Mouse (Mus musculus) erythroblast, embryonic 14.5 days (primary cell): ENCODE measurements around the gene Epb41l4b. TPM values are rescaled to one million over a fixed set of nuclear protein-coding genes. Genes with fewer than 3 reads are reported as not detected.

ENCODE experiments used
- H3K27me3 ChIP-seq: 2 replicates; pipeline ENCODE4 v1.6.1; 2012; ENCODE audit warnings: inconsistent platforms; ENCODE audit not compliant: control insufficient read depth
- H3K36me3 ChIP-seq: 2 replicates; pipeline ENCODE4 v1.6.1; 2012; ENCODE audit warnings: mild to moderate bottlenecking, inconsistent platforms; ENCODE audit not compliant: control insufficient read depth
- H3K4me1 ChIP-seq: 2 replicates; pipeline ENCODE4 v1.6.1; 2012; ENCODE audit warnings: inconsistent platforms; ENCODE audit not compliant: control insufficient read depth
- H3K4me3 ChIP-seq: replicated peaks from 2 replicates; pipeline ENCODE3; 2012; ENCODE audit warnings: moderate library complexity, mild to moderate bottlenecking, inconsistent platforms
- H3K9me3 ChIP-seq: 2 replicates; pipeline ENCODE4 v1.6.1; 2012; ENCODE audit warnings: low read length, inconsistent platforms, mixed read lengths; ENCODE audit not compliant: control insufficient read depth
- GATA1 ChIP-seq: IDR thresholded peaks from 2 replicates; pipeline ENCODE4 v1.6.1; 2012; ENCODE audit warnings: low read length, inconsistent platforms, mixed read lengths
- TAL1 ChIP-seq: IDR thresholded peaks from 3 replicates; pipeline ENCODE4 v1.6.1; 2012; ENCODE audit warnings: low read length, inconsistent platforms, mixed read lengths
- polyA plus RNA-seq: library from polyadenylated mRNA; stranded (reverse); fragments of >175 nt; gene quantifications from 2 replicates; pipeline ENCODE4 v1.2.3, GENCODE M21; 2012

Gene Epb41l4b
- polyA plus RNA-seq, 1 experiment, result 0.02 TPM

DNA sequence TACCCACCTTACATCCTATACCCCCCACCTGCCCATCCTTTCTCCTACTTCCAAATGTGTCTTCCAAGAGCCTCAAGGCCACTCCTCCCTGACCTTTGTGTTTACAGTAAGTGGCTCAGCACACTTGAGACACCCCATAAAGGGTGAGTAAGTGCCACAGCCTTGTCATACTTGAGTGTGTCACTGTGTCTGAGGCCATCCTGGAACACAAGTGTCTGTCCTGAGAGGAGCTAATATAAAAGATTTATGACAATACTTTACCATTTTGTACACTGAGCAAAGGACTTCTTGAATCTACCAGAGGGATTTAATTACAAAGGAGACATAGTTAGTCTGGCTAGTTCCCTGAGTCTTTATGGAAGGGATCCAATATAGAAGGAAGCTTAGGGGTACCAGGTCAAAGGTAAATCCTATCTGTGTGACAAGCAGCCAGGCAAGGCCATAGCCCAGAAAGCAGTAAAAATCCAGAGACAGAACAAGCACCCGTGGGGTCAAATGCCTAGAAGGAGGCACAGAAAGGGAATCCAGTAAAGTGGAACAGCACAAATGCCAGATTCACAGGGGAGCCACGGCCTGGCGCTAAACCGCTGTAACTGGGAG is 2.9 kb downstream of the Epb41l4b start:
- no peak for TF ChIP-seq TAL1
- no peak for TF ChIP-seq GATA1
- peaks cover 91% of the 10 kb centered on the region for H3K27me3 ChIP-seq
- no peaks in the 10 kb centered on the region for H3K36me3 ChIP-seq
- H3K4me1 ChIP-seq, result peaks cover 24% of the 10 kb centered on the region
- no peak overlapping the region for H3K4me3 ChIP-seq
- H3K9me3 ChIP-seq, result peaks cover 11% of the 10 kb centered on the region; the same call in 1 of the 2 replicates

DNA sequence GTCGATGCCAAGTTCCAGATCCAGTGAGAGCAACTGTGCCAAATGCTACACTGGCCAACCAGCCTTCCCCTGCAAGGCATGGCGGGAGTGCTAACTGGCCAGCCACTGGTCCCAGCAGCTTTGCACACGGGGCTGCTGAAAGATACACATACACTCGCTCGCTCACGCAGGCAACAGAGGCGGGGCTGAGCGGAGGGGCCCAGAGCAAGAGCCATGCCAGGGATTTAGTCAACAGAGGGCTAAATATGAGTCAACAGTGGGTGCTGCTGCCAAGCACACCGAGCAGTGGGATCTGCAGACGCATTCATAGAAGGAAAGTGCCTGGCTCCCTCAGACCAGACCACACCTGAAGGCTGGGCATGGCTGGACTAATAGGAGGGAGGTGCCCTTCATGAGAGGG is 3.8 kb downstream of the Epb41l4b start:
- H3K27me3 ChIP-seq, result peaks cover 88% of the 10 kb centered on the region
- peaks cover 11% of the 10 kb centered on the region; the same call in 1 of the 2 replicates for H3K9me3 ChIP-seq

DNA sequence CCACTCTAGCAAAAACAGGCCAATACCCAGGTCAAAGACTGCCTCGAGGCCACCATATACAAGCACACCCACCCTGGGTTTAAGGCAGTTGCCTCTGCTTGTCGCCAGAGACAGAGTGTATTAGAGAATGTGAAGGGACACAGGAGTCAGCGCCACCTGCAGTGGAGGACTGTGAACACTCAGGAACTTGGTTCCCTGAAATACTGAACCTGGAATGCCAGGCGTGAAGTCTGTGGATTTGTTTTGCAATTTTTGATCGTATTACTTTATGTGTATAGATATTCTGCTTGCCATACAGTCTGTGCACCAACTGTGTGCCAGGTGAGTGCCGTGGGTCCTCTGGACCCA is 5.2 kb downstream of the Epb41l4b start:
- no peak overlapping the region for H3K4me3 ChIP-seq
- no peak for TF ChIP-seq TAL1
- TF ChIP-seq GATA1, result no peak
- H3K27me3 ChIP-seq, result peaks cover 74% of the 10 kb centered on the region
- H3K4me1 ChIP-seq, result peaks cover 17% of the 10 kb centered on the region
- H3K9me3 ChIP-seq, result peaks cover 11% of the 10 kb centered on the region; the same call in 1 of the 2 replicates
- no peaks in the 10 kb centered on the region for H3K36me3 ChIP-seq

More for the DNA sequence above, 3.8 kb downstream of the Epb41l4b start:
- TF ChIP-seq TAL1 (no peak), GATA1 (no peak)
- Histone ChIP-seq H3K36me3 (no peaks in the 10 kb centered on the region), H3K4me3 (no peak overlapping the region), H3K4me1 (peaks cover 24% of the 10 kb centered on the region)

DNA sequence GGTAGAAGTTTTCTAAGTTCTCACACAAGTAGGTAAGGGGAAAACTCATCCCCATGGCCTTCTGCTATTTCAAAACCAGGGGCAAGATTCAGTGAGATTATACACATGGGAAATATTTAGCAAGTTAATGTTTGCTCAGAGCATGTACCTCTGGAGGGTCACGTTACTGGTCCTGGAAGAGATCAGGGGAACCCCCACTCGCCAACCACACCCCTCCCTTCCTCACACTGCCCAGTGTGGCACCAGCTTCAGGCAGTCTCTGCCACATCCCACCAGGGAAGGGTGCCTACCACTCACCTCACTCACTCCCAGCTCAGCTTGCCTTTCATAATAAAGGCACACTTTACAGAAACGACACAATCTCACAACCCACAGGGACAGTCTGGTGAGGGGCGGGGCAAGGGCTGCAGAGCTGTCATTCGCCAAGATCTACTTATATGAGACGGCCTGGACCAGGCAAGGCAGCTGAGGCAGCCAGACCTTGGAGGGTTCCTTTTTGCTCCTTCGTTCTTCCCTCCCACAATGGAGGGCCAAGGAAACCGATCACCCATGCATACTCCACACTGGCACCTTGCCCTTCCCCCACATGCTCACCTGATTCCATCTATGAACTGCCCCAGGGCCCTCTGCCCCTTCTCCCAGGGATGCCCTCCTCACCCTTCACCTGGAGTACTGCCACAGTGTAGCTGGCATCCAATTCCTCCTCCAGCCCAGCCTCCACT is 5.7 kb downstream of the Epb41l4b start:
- TF ChIP-seq GATA1 (no peak), TAL1 (no peak)
- no peak overlapping the region for H3K4me3 ChIP-seq

DNA sequence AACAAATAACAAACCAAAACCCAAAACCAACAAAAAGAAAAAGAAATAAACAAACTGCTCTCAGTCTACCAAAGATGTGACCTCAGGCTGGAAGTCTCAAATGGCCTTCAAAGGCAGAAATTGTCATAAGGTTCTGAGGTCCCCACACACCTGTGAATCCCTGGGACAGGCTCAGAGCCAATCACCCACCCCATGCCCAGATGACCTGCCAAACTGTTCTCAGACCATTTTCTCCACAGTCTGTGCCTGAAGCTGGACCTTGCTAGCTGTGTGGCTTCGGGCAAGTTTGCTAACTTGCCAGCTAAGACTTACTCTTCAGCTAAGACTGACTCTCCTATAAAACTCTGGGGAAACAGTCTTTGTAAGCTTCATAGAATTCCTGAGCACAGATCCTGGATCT is 7.8 kb downstream of the Epb41l4b start:
- no peak for TF ChIP-seq GATA1
- TF ChIP-seq TAL1, result no peak
- peaks cover 11% of the 10 kb centered on the region for H3K4me1 ChIP-seq
- no peaks in the 10 kb centered on the region for H3K36me3 ChIP-seq
- H3K9me3 ChIP-seq, result no peaks in the 10 kb centered on the region
- H3K4me3 ChIP-seq, result no peak overlapping the region
- peaks cover 48% of the 10 kb centered on the region for H3K27me3 ChIP-seq

More for the DNA sequence above, 5.7 kb downstream of the Epb41l4b start:
- no peaks in the 10 kb centered on the region for H3K36me3 ChIP-seq
- peaks cover 9% of the 10 kb centered on the region; the same call in 1 of the 2 replicates for H3K9me3 ChIP-seq
- H3K4me1 ChIP-seq, result peaks cover 14% of the 10 kb centered on the region
- H3K27me3 ChIP-seq, result peaks cover 69% of the 10 kb centered on the region

DNA sequence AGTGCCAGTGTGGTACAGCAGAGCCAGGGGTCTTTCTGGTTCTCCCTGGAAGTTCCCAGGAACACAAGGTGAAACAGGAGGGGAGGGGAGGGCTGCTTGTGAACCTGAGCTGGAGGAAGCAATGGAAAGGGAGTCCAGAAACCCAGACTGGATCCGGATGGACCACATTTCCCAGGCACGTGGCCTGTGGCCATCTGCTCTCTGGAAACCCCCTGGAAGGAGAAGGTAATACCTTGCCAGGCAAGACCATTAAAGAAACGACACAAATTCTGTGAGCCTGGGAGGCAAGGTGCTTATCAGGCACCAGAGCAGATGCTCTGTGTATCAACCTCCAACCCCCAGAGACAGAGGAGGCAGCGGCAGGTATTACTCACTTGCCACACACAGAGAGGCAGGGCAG is 8.7 kb downstream of the Epb41l4b start:
- H3K4me1 ChIP-seq, result peaks cover 9% of the 10 kb centered on the region
- no peaks in the 10 kb centered on the region for H3K9me3 ChIP-seq
- H3K4me3 ChIP-seq, result no peak overlapping the region
- peaks cover 39% of the 10 kb centered on the region for H3K27me3 ChIP-seq
- no peaks in the 10 kb centered on the region for H3K36me3 ChIP-seq
- TF ChIP-seq GATA1, result no peak
- no peak for TF ChIP-seq TAL1

DNA sequence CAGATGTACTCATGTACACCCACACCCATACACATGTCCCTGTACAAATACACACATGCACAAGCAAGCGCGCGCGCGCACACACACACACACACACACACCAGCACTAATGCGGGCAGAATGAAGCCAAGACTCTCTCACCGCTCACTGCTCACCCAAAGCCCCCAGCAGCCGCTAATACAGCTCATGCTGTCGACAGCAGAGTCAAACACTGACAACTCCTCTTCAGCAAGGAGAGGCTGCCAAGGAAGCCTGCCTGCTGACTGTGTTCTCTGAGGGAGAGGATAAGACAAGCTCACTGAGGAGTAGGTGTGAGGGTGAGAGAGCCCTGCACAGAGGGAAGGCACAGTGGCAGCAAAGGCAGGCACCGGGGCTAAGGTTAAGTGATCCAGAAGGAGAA is 11.4 kb downstream of the Epb41l4b start:
- TF ChIP-seq GATA1 (no peak), TAL1 (no peak)

DNA sequence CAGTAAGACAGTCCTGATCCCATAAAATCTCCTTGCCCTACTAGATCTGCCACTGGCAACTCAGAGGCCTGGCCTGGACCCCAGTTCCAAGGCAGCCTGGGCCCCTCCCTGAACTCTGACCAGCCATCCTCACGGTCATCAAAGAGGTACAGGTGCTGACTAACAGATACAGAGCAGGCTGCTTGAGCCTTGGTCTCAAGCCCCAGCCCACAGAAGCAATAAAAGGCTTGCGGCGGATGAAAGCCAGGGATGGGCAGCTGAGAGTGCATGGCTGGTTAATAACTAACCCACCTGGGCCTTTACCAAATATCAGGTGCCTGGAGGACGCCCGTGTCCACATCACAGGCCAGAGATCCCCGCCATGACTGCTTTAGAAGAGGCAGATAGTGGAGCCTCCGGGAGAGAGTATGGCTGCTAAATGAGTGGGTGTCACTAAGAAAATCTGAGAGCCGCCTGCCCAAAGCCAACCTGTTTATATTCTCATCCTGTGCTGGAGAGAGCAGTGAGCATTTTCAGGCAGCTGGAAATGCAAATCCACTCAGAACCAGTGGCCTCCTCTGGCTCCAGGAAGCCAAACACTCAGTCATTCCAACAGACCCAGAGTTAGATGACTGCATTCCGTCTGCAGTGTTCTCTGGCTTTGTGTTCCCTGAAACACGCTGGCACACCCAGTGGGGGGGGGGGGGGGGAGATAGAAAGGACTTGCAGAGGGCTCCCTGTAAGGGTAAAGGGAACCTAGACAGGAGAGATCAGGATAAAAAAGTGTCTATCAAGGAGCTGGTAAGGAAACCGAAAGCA is 13.3 kb downstream of the Epb41l4b start:
- no peaks in the 10 kb centered on the region for H3K36me3 ChIP-seq
- H3K9me3 ChIP-seq, result no peaks in the 10 kb centered on the region
- H3K4me3 ChIP-seq, result no peak overlapping the region
- H3K4me1 ChIP-seq, result no peaks in the 10 kb centered on the region; the same call in 1 of the 2 replicates
- H3K27me3 ChIP-seq, result peaks cover 7% of the 10 kb centered on the region
- TF ChIP-seq TAL1 (no peak), GATA1 (no peak)

More for the DNA sequence above, 11.4 kb downstream of the Epb41l4b start:
- H3K4me1 ChIP-seq, result no peaks in the 10 kb centered on the region; the same call in 1 of the 2 replicates
- H3K27me3 ChIP-seq, result peaks cover 16% of the 10 kb centered on the region
- no peaks in the 10 kb centered on the region for H3K9me3 ChIP-seq
- H3K36me3 ChIP-seq, result no peaks in the 10 kb centered on the region
- no peak overlapping the region for H3K4me3 ChIP-seq

DNA sequence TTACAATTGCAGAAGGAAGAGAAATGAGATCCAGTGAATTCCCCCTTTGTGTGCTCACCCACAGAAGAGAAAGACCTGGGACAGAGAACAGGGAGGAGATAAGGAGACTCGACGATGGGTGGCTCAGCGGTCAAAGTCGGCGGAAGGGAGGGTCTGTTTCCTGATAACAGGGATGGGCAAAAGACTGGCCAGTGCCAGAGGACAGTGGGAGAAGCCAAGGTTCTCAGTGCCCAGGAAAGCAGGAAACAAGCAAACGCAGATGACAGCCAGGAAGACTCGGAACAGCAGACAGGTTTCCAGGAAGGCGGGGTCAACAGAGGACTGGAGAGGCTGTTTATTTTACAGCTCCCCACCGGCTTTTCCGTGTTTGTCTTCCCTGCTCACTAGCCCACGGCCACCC is 20.2 kb downstream of the Epb41l4b start:
- Histone ChIP-seq H3K4me3 (no peak overlapping the region), H3K27me3 (peaks cover 18% of the 10 kb centered on the region), H3K36me3 (no peaks in the 10 kb centered on the region), H3K4me1 (peaks cover 33% of the 10 kb centered on the region), H3K9me3 (no peaks in the 10 kb centered on the region)
- TF ChIP-seq TAL1 (no peak), GATA1 (no peak)
